Mouse (Mus musculus) kidney, embryonic 16.5 days (tissue): ENCODE data around the gene Abhd12b. TPM values are rescaled to one million over a fixed set of nuclear protein-coding genes. Genes with fewer than 3 reads are reported as not detected.

Source experiments
- ATAC-seq: fragments of 200-750 bp; cut with Nextera tagmentation; 2 replicates; pipeline ENCODE4 v1.8.0; 2017; ENCODE audit warnings: moderate TSS enrichment; ENCODE audit not compliant: low FRiP score, low TSS enrichment
- H3K27ac ChIP-seq: fragments of 300-500 bp; sonication (generic); 2 replicates; pipeline ENCODE4 v1.5.1; 2014; ENCODE audit warnings: low read length
- H3K27me3 ChIP-seq: fragments of 300-500 bp; sonication (generic); 2 replicates; pipeline ENCODE4 v1.6.1; 2014; ENCODE audit warnings: low read length, control low read depth, mixed read lengths; ENCODE audit not compliant: insufficient read depth
- H3K36me3 ChIP-seq: fragments of 300-500 bp; sonication (generic); 2 replicates; pipeline ENCODE4 v1.6.1; 2014; ENCODE audit warnings: low read length, control low read depth, mixed read lengths; ENCODE audit not compliant: insufficient read depth
- H3K4me1 ChIP-seq: fragments of 300-500 bp; sonication (generic); 2 replicates; pipeline ENCODE4 v1.6.1; 2014; ENCODE audit warnings: low read length, control low read depth, mixed read lengths; ENCODE audit not compliant: insufficient read depth
- H3K4me2 ChIP-seq: fragments of 300-500 bp; sonication (generic); replicated peaks from 2 replicates; pipeline ENCODE4 v1.6.1; 2014; ENCODE audit warnings: low read depth, low read length
- H3K4me3 ChIP-seq: fragments of 300-500 bp; sonication (generic); 2 replicates; pipeline ENCODE4 v1.5.1; 2014; ENCODE audit warnings: mild to moderate bottlenecking, low read length
- H3K9ac ChIP-seq: fragments of 300-500 bp; sonication (generic); replicated peaks from 2 replicates; pipeline ENCODE4 v1.6.1; 2014; ENCODE audit warnings: low read length
- H3K9me3 ChIP-seq: fragments of 300-500 bp; sonication (generic); 2 replicates; pipeline ENCODE4 v1.6.1; 2016; ENCODE audit warnings: low read length, control low read depth
- WGBS: fragments of 180-500 bp; shearing (Covaris S2); extraction: QIAGEN DNeasy Blood & Tissue Kit; methylation state at CpG from one replicate; pipeline ENCODE4 v1.1.7; 2014; 5-methylcytosine and 5-hydroxymethylcytosine counted together
- polyA plus RNA-seq: library from polyadenylated mRNA; unstranded; fragments of >200 nt; fragmentation: Nextera tagmentation; extraction: Ambion mirVana; gene quantifications from 2 replicates; pipeline ENCODE4 v1.2.1, GENCODE M21; 2015

Gene Abhd12b
- polyA plus RNA-seq, 1 experiment from 2014 or later, result 0.17 TPM

GRCm38 (mm10) chr12:70214281-70214680, 60.3 kb downstream of the Abhd12b start:
- H3K4me1 ChIP-seq, result peaks cover 15% of the 10 kb centered on the region; the same call in 1 of the 2 replicates
- 39% methylated on average over 8 of the region's 8 CpGs for WGBS

GRCm38 (mm10) chr12:70216229-70216800, 62.4 kb downstream of the Abhd12b start:
- Histone ChIP-seq H3K4me1 (peaks cover 15% of the 10 kb centered on the region; the same call in 1 of the 2 replicates), H3K9ac (no peak overlapping the region), H3K27me3 (no peaks in the 10 kb centered on the region), H3K27ac (no peak overlapping the region), H3K36me3 (peaks cover 6% of the 10 kb centered on the region; the same call in 1 of the 2 replicates), H3K4me3 (no peak overlapping the region), H3K4me2 (no peak overlapping the region), H3K9me3 (no peaks in the 10 kb centered on the region)
- ATAC-seq, result no peak
- WGBS, result 63% methylated on average over 16 of the region's 16 CpGs

More at GRCm38 (mm10) chr12:70214281-70214680, 60.3 kb downstream of the Abhd12b start:
- H3K27me3 ChIP-seq, result no peaks in the 10 kb centered on the region
- H3K36me3 ChIP-seq, result peaks cover 6% of the 10 kb centered on the region; the same call in 1 of the 2 replicates
- no peak overlapping the region for H3K9ac ChIP-seq
- no peak overlapping the region for H3K4me2 ChIP-seq
- ATAC-seq, result peak; percentile 79; the same call in 1 of the 2 replicates
- 0 out of 2 replicates have a peak overlapping the region, but pooled peaks have one; percentile 40 for H3K27ac ChIP-seq
- H3K9me3 ChIP-seq, result no peaks in the 10 kb centered on the region
- H3K4me3 ChIP-seq, result no peak overlapping the region

GRCm38 (mm10) chr12:70218795-70219540, 65.0 kb downstream of the Abhd12b start:
- Histone ChIP-seq H3K9ac (no peak overlapping the region), H3K27ac (peak overlapping the region; percentile 34; the same call in 1 of the 2 replicates), H3K27me3 (no peaks in the 10 kb centered on the region), H3K4me1 (peaks cover 9% of the 10 kb centered on the region; the same call in 1 of the 2 replicates), H3K9me3 (no peaks in the 10 kb centered on the region), H3K4me2 (no peak overlapping the region), H3K36me3 (peaks cover 6% of the 10 kb centered on the region; the same call in 1 of the 2 replicates), H3K4me3 (no peak overlapping the region)
- WGBS, result 69% methylated on average over 8 of the region's 8 CpGs
- ATAC-seq, result peak; percentile 68; the same call in 1 of the 2 replicates

GRCm38 (mm10) chr12:70221425-70221824, 67.5 kb downstream of the Abhd12b start:
- Histone ChIP-seq H3K4me3 (no peak overlapping the region), H3K27me3 (no peaks in the 10 kb centered on the region), H3K9me3 (no peaks in the 10 kb centered on the region), H3K4me1 (peaks cover 6% of the 10 kb centered on the region), H3K9ac (no peak overlapping the region), H3K4me2 (no peak overlapping the region), H3K27ac (no peak overlapping the region), H3K36me3 (peaks cover 2% of the 10 kb centered on the region; the same call in 1 of the 2 replicates)
- ATAC-seq, result no peak
- WGBS, result 86% methylated on average over 5 of the region's 5 CpGs

- 55% methylated on average over 4 of the region's 4 CpGs for WGBS
- no peak overlapping the region for H3K4me2 ChIP-seq
- 0 out of 2 replicates have a peak overlapping the region, but pooled peaks have one; percentile 9 for H3K27ac ChIP-seq
- no peak for ATAC-seq
- peaks cover 17% of the 10 kb centered on the region for H3K4me1 ChIP-seq
- no peak overlapping the region for H3K4me3 ChIP-seq
- no peaks in the 10 kb centered on the region for H3K9me3 ChIP-seq
- no peaks in the 10 kb centered on the region for H3K27me3 ChIP-seq
- H3K9ac ChIP-seq, result no peak overlapping the region
- no peaks in the 10 kb centered on the region; the same call in 1 of the 2 replicates for H3K36me3 ChIP-seq
Observed at GRCm38 (mm10) chr12:70223331-70223730, 69.4 kb downstream of the Abhd12b start.

GRCm38 (mm10) chr12:70226655-70227054, 72.7 kb downstream of the Abhd12b start:
- H3K4me1 ChIP-seq, result peaks cover 17% of the 10 kb centered on the region
- peak overlapping the region; percentile 64 for H3K4me3 ChIP-seq
- H3K9me3 ChIP-seq, result no peaks in the 10 kb centered on the region
- H3K36me3 ChIP-seq, result no peaks in the 10 kb centered on the region
- peak; percentile 44; the same call in 1 of the 2 replicates for ATAC-seq
- no peaks in the 10 kb centered on the region for H3K27me3 ChIP-seq
- peak overlapping the region; percentile 78 for H3K9ac ChIP-seq
- peak overlapping the region; percentile 61; the same call in 1 of the 2 replicates for H3K27ac ChIP-seq
- 24% methylated on average over 5 of the region's 5 CpGs for WGBS
- H3K4me2 ChIP-seq, result peak overlapping the region; percentile 95

- Histone ChIP-seq H3K36me3 (no peaks in the 10 kb centered on the region), H3K4me3 (peak overlapping the region; percentile 64)
Observed at GRCm38 (mm10) chr12:70227121-70227932, 73.4 kb downstream of the Abhd12b start.

GRCm38 (mm10) chr12:70228155-70228554, 74.2 kb downstream of the Abhd12b start:
- H3K9ac ChIP-seq, result peak overlapping the region; percentile 78
- H3K27me3 ChIP-seq, result no peaks in the 10 kb centered on the region
- 73% methylated on average over 11 of the region's 11 CpGs for WGBS
- peak overlapping the region; percentile 64; the same call in 1 of the 2 replicates for H3K4me3 ChIP-seq
- H3K9me3 ChIP-seq, result no peaks in the 10 kb centered on the region
- H3K36me3 ChIP-seq, result no peaks in the 10 kb centered on the region
- H3K4me2 ChIP-seq, result peak overlapping the region; percentile 95
- H3K4me1 ChIP-seq, result peaks cover 22% of the 10 kb centered on the region
- H3K27ac ChIP-seq, result peak overlapping the region; percentile 61
- no peak; the same call in 1 of the 2 replicates for ATAC-seq

More at GRCm38 (mm10) chr12:70227121-70227932, 73.4 kb downstream of the Abhd12b start:
- no peaks in the 10 kb centered on the region for H3K27me3 ChIP-seq
- no peaks in the 10 kb centered on the region for H3K9me3 ChIP-seq
- WGBS, result under 1% methylated on average over 51 of the region's 52 CpGs
- H3K4me1 ChIP-seq, result peaks cover 21% of the 10 kb centered on the region
- H3K27ac ChIP-seq, result peak overlapping the region; percentile 61
- H3K4me2 ChIP-seq, result peak overlapping the region; percentile 95
- ATAC-seq, result peak; percentile 92
- peak overlapping the region; percentile 78 for H3K9ac ChIP-seq

- 76% methylated on average over 2 of the region's 2 CpGs for WGBS
- no peaks in the 10 kb centered on the region for H3K27me3 ChIP-seq
- H3K4me3 ChIP-seq, result no peak within 1 kb of the TSS
- no peak within 1 kb of the TSS for H3K27ac ChIP-seq
- peaks cover 22% of the 10 kb centered on the region for H3K4me1 ChIP-seq
- no peak within 1 kb of the TSS for H3K4me2 ChIP-seq
- no peak for ATAC-seq
- H3K9ac ChIP-seq, result no peak within 1 kb of the TSS
- no peaks in the 10 kb centered on the region for H3K36me3 ChIP-seq
- H3K9me3 ChIP-seq, result no peaks in the 10 kb centered on the region
Observed at GRCm38 (mm10) chr12:70231294-70231693, 77.4 kb downstream of the Abhd12b start, which contains the start of gene Pygl. TSS of gene Pygl (minus strand) at chr12:70231488.
